Mouse (Mus musculus) urinary bladder, postnatal 14 days (tissue): ENCODE measurements around the gene Ttf2.

Experiments
- DNase-seq: peaks from one replicate; pipeline ENCODE4 v3.0.0; 2021; ENCODE audit warnings: low spot score

The Ttf2 gene

DNA sequence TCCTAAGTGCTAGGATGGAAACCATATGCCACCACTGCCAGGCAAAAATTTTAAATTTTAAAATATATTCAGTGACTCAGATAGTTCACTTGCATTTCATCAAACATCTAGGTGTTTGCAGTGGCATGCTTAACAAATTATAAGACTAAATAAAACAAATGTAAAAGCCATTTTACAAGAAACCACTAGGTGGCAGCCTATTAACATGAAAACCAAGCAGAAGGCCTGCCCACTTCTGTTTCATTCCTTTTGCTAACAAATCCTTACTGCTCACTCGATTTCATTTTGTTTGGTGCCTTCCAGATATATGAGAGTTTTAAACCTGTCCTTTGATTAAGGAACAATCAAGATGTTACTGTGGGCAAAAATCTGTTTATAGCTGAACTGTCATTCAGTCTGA, 4.4 kb upstream of the Ttf2 start:
- DNase-seq = no peak

- peak; percentile 49 for DNase-seq
Measured at GRCm38 (mm10) chr3:100963849-100964542, 5.5 kb downstream of the Ttf2 start.

DNA sequence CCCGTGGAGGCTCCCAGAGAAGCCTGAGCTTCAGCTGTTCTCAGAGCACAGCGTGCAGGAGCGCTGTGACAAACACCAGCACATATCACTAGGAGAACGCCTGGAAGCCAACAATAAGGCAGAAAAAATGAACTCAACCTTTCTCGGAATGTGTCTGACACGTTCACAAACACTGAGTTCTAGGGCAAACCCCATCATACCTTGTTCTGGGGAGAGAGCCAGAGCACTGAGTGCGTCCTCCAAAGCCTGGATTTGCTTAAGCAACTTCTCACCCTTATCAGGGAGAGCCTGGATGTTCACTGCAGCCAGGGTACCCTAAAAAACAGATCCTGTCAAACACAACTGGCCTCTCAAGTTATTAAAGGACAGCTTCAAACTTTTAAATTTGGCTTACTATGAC, 8.0 kb downstream of the Ttf2 start:
- DNase-seq = no peak

DNA sequence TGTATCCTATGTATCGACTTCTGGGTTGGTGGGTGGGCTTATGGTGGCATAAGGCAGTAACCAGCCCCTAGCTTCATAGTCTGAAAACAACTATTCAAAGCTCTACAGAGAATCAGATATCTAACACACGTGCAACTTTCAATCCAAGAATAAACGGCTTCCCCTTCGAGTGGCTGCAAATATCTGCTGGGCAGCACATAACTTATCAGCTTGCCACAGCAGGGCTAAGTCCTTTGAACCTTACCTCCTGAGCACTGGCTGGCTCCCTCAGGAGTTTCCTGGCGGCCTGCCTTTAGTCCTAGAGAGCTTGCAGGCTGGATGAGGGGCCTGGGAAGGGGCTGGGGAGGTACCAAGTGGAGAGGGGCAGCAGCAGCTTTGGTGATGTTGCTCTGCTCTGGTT, 8.5 kb downstream of the Ttf2 start:
- no peak for DNase-seq

GRCm38 (mm10) chr3:100954616-100955015, 14.8 kb downstream of the Ttf2 start:
- DNase-seq = no peak

GRCm38 (mm10) chr3:100951531-100951930, 17.9 kb downstream of the Ttf2 start:
- DNase-seq = no peak

DNA sequence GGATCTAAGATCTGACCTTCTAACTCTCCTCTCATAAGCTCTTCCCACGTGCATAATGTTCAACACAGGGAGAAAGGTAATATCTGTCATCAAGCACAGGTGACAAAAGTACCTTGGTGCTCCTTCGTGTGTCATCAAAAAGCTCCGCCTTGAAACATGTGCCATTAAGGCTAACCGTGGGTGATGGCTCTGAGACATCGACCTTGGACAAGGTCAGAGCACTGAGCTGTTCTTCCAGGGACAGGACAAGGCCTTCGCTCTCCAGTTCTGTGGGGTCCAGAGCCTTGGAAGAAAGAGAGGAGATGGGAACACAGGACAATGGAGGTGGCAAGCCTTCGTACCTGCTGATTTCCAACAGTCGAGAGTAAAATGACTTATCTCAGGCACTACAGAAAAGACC, 22.2 kb downstream of the Ttf2 start:
- no peak for DNase-seq

- peak; percentile 33 for DNase-seq
Measured at GRCm38 (mm10) chr3:100940496-100941037, 28.9 kb downstream of the Ttf2 start.

DNA sequence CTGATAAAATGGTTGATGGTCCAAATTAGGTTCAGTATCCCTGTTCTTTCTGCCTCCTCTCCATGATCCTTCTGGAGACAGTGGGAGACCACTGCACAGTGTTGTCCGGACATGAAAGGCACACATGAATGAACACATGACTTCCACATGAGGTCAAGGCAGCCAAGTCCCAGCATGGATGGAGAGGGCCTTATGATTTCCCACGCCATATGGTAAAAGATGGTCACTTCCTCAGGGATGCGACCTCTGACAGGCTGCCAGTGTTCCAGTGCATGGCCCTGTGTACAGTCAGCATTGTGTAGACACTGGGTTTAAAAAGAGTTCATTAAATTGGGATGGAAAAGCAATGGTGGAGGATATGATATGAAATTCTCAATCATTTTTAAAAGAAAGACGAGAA, 31.3 kb downstream of the Ttf2 start:
- no peak for DNase-seq

DNA sequence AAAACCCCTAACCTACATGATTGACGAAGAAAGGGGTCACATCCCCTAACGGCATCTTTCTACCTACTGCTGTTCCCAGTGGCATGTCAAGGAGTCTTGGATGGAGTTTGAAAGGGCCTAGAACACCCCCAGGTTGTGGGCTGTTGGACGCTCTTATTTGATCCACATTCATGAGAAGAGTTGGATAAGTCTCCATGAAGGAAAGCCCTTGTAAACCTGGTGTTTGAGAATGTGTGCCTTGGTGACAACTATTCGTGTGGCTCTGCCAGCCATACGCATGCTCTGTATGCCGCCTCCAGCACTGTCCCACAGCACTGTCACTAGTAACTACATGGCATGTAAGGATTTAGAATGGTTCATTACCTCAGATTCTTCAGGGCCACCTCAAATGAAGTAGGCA, 33.3 kb downstream of the Ttf2 start:
- DNase-seq = no peak

DNA sequence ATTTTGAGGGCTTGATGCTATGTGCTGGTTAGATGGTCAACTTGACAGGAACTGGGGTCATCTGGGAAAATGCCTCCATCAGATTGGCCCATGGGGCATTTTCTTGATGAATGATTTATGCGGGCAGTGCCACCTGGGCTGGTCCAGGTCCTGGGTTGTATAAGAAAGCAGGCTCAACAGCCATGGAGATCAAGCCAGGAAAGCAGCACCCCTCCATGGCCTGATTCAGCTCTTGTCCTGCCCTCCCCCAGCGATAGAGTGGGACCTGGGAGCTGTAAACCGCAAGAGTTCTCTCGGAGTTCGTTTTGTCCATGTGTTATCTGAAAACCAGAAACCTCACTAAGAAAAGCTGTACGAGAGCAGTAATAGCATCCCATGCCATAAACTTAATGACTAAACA, 33.9 kb downstream of the Ttf2 start:
- DNase-seq = no peak

DNA sequence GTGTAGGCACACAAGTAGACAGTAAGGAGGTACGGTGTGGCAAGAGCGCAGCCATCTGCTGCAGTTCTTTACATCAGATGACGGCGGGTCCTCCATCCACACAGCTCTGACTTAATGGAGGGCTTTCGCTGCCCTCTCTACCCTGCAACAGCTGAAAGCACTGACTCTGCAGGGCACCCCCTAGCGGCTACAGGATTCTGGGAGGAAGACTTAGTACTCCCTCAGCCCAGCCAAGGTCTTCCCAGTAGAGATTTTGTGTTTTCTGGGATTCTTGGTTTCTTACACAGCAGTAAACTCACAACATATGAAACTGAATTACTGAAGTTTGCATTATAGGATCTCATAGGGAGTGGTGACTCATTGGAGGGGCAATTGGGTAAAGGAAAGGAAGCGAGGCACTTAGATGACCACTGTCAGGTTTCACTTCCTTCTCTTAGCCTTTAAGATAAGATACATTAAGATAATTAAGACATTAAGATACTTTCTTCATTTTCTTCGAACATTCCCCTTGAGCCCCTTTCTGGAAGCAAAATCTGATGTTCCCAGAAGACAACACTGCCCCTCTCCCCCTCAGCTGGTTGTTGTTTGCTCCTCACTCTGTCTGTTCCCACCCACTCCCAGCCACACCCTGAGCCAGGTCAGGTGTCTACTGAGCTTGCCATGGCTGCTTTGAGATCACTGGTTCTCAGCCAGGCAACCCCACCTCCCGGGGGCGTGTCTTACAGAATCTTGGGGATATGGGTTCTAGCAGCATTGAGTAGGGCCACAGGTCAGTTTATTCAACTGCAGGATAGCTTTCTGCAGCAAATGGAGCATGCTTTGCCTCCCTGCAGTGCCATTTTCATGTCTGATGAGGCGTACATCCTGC, 37.2 kb downstream of the Ttf2 start:
- no peak for DNase-seq

DNA sequence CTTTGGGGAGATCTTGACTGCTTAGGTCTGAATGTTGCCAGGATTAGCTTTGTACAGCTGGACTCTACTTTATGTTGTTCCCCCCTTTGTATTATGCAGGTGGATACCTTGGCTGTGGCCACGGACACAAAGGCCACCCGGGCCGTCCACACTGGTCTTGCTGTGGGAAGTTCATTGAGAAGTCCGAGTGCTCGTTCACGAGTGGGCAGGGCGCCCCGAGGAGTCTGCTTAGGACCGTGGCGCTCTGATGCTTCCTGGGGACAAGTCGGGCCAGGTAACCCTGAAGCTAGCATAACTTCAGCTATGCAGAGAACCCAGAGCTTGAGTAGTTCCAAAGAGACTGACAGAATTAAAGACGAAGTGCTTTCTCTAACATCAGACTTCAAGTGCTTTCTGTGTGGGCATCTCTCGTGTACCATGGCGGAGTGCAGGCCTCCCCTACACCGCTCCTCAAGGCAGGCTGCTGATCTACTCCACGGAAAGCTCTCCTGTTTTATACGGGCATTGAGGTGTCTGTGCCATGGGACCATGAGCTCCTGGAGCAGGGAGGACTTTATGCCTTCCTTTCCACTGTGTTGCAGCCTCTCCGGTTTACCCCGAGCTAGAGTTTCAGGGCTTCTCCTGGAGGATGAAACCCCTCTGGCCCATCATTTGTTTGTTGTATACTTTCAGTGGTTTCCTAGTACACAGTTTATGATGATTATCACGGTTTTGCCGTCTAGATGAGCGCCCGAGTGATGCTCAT, 38.0 kb downstream of the Ttf2 start:
- no peak for DNase-seq

DNA sequence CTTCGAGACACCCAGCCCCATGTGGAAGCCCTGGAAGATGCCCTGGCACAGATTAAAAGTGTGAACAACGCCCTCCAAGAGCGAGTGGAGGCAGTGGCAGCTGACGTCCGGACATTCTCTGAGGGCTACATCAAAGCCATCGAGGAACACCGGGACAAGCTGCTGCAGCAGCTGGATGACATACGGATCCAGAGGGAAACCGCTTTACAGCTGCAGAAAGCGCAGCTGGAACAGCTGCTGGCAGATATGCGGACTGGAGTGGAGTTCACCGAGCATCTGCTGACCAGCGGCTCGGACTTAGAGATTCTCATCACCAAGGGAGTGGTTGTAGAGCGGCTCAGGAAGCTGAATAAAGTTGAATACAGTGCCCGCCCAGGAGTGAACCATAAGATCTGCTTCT, 44.3 kb downstream of the Ttf2 start:
- DNase-seq = no peak

DNA sequence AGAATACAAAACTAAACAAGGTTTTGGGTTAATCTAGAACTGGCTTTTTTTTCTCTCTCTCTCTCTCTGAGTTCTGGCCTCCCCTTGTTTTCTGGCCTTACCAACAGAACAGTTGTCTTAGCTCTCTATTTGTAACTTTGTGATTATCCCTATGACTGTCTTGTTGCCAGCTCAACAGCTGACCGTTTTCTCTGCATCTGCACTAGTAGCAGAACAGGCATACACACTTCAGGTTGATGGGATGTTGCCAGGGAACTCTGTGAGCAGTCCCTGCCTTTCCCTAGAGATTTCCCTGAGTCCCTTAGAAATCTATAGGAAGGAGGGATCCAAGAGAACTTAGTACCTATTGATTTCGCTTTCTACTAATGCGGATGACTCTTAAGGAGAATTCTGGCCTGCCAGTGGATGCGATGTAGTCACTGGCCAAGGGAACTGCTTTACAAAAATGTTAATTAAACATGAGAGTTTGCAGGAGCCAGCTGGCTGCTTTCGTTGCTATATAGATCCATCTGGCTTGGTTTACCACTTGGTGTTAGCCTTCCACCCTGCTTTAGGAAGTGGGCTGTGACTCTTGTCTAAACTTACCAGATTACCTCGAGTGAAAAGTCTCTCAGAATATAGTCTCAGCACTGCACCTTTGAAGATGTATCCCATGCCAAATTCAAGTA, 45.3 kb downstream of the Ttf2 start:
- DNase-seq = no peak

DNA sequence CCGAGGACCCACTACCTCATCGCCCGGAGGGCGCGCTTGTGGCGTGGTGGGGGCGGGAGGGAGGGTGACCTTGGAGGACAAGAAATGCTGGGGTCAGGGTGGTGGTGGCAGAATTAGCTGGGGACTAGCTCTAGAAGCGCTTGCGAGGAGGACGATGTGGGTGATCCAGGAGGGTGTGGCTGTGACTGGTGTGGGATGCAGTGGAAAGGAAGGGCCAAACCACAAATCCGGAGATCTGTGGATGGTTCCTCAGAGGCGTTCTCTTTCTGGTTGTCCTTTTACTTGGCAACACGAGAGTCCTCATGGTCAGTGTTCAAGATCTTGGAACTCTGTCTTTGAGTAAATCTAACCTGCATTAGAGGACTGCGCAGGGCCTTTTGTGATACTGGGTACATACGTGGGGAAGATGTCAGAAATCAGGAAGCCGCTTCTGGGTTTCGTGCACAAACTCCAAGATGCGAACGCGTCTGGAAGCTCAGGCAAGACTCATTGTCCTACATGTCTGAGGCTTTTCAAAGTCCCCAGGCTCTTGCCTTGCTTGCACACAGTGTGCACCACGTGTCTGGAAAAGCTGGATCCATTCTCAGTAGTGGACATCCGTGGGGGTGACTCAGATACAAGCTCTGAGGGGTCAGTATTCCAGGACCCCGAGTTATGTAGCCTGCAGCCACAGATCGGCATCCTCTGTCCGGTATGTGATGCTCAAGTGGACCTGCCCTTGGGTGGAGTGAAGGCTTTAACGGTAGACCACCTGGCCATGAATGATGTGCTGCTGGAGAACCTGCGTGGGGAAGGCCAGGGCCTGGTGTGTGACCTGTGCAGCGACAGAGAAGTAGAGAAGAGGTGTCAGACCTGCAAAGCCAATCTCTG, 46.7 kb downstream of the Ttf2 start:
- DNase-seq = no peak

GRCm38 (mm10) chr3:100921825-100922505, 47.5 kb downstream of the Ttf2 start, which contains the start of gene Trim45:
TSS of gene Trim45 (plus strand) at chr3:100922202.
- DNase-seq = peak; percentile 99

- DNase-seq = no peak
Measured at GRCm38 (mm10) chr3:100920611-100921140, 48.8 kb downstream of the Ttf2 start.

- no peak for DNase-seq
Measured at GRCm38 (mm10) chr3:100916844-100917243, 52.6 kb downstream of the Ttf2 start.
